8 mouse cellular contexts compared by ENCODE assay signal in the genomic region with DNA sequence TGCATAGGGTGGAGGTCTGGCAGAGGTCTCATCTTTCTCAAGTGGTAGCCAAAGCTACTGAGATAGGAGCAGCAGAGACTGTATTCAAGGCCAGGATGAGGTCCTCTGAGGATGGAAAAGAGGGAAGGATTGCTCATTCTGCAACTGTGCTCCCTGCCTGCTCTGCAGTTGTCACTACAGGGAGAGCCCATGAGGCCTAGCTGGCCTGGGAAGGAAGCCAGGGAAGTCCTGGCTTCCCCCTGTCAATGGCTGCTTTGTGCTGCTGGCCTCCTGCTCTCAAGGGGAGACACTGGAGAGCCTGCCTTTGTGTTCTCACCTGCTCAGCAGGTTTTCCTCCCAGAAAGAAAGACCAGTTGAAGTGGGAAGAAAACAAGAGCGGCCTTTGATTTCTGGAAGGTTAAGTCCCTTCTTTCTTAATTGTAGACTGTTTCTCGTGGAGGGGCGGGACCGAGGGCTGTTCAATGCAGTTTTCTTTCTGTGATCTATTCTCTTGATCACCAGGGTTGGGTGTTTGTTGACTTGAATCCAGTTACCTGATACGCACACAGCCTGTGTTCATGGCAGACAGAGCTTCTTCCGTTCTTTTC.
DNase-seq lines count a peak whose midpoint lies in the region; ATAC-seq and TF ChIP-seq lines count a peak whose summit lies in the region.

No protein-coding gene starts in this region.

- no peak overlapping the region for H3K4me3 ChIP-seq in kidney, embryonic 14.5 days (ENCODE audit: low read length)
- no peak overlapping the region for H3K4me3 ChIP-seq in heart, embryonic 10.5 days
- no peak overlapping the region for H3K4me3 ChIP-seq in layer of hippocampus, adult 2 months
- H3K4me3 ChIP-seq in stomach, embryonic 16.5 days (replicated peaks; ENCODE audit: low read length) = no peak overlapping the region

- peaks cover 15% of the 10 kb centered on the region; the same call in 1 of the 2 replicates for H3K4me1 ChIP-seq in kidney, embryonic 14.5 days (ENCODE audit: control insufficient read depth, insufficient read depth, low read length)
- H3K4me1 ChIP-seq in heart, embryonic 10.5 days = peaks cover 14% of the 10 kb centered on the region
- H3K4me1 ChIP-seq in stomach, embryonic 16.5 days (ENCODE audit: control insufficient read depth, insufficient read depth, low read length) = peaks cover 18% of the 10 kb centered on the region

- H3K27me3 ChIP-seq in kidney, embryonic 14.5 days (ENCODE audit: control insufficient read depth, insufficient read depth, low read length) = no peaks in the 10 kb centered on the region
- H3K27me3 ChIP-seq in heart, embryonic 10.5 days (ENCODE audit: insufficient read depth, poor library complexity, severe bottlenecking) = no peaks in the 10 kb centered on the region
- no peaks in the 10 kb centered on the region for H3K27me3 ChIP-seq in stomach, embryonic 16.5 days (ENCODE audit: control insufficient read depth, insufficient read depth, low read length)

- WGBS in kidney, embryonic 14.5 days = 61% methylated on average over 6 of the region's 6 CpGs
- 77% methylated on average over 6 of the region's 6 CpGs for WGBS in heart, embryonic 10.5 days
- WGBS in stomach, embryonic 16.5 days = 67% methylated on average over 6 of the region's 6 CpGs

- no peak overlapping the region for H3K9ac ChIP-seq in kidney, embryonic 14.5 days (ENCODE audit: low read depth, low read length)
- no peak overlapping the region for H3K9ac ChIP-seq in stomach, embryonic 16.5 days (ENCODE audit: low read length)

- no peak for DNase-seq in kidney, adult 8-10 months
- DNase-seq in cerebellum, adult 9-11 months = peak; percentile 9
- peak; percentile 72 for DNase-seq in heart, embryonic 10.5 days (ENCODE audit: low spot score)
- peak; percentile 16 to 21 for DNase-seq in layer of hippocampus, adult 2 months (ENCODE audit: low spot score in 2 of 2)
- no peak for DNase-seq in thymus, postnatal 36 days
- no peak for DNase-seq in spleen, postnatal 14 days (ENCODE audit: low spot score in 2 of 2)

- no peak overlapping the region for H3K4me2 ChIP-seq in kidney, embryonic 14.5 days (replicated peaks; ENCODE audit: low read depth, low read length)
- no peak overlapping the region for H3K4me2 ChIP-seq in stomach, embryonic 16.5 days (ENCODE audit: low read depth, low read length)

- no peak for TF ChIP-seq CTCF in layer of hippocampus, adult 2 months (conservative IDR thresholded peaks at IDR 0.05)

- H3K9me3 ChIP-seq in kidney, embryonic 14.5 days (ENCODE audit: control insufficient read depth, low read length) = no peaks in the 10 kb centered on the region
- H3K9me3 ChIP-seq in heart, embryonic 10.5 days = no peaks in the 10 kb centered on the region
- H3K9me3 ChIP-seq in stomach, embryonic 16.5 days (replicated peaks; ENCODE audit: control insufficient read depth, low read length) = no peaks in the 10 kb centered on the region

- peak overlapping the region; percentile 53 for H3K27ac ChIP-seq in kidney, embryonic 14.5 days (ENCODE audit: low read depth, low read length)
- peak overlapping the region; percentile 49; the same call in 1 of the 2 replicates for H3K27ac ChIP-seq in heart, embryonic 10.5 days
- peak overlapping the region; percentile 59; the same call in 1 of the 2 replicates for H3K27ac ChIP-seq in layer of hippocampus, adult 2 months
- H3K27ac ChIP-seq in stomach, embryonic 16.5 days (ENCODE audit: low read length) = peak overlapping the region; percentile 61

- ATAC-seq in kidney, embryonic 14.5 days (ENCODE audit: low FRiP score, low TSS enrichment) = peak; percentile 30; the same call in 1 of the 2 replicates
- peak; percentile 59; the same call in 1 of the 2 replicates for ATAC-seq in stomach, embryonic 16.5 days (ENCODE audit: insufficient read depth, low FRiP score)

- H3K36me3 ChIP-seq in kidney, embryonic 14.5 days (ENCODE audit: control insufficient read depth, insufficient read depth, low read length) = no peaks in the 10 kb centered on the region
- H3K36me3 ChIP-seq in heart, embryonic 10.5 days = no peaks in the 10 kb centered on the region
- H3K36me3 ChIP-seq in stomach, embryonic 16.5 days (ENCODE audit: control insufficient read depth, insufficient read depth, low read length) = no peaks in the 10 kb centered on the region

Comparison
In these comparisons a context has a peak if more than half of its experiments do, and no peak if none do; other contexts are left out.
1. DNase-seq: peak in cerebellum, adult 9-11 months (single experiment), heart, embryonic 10.5 days (single experiment) and layer of hippocampus, adult 2 months (2 of 2); none in kidney, adult 8-10 months (0 of 2), thymus, postnatal 36 days (0 of 2) and spleen, postnatal 14 days (0 of 2).
2. Peak in every context shown above with its lines, with median percentiles within 50 percentile points of each other: H3K27ac ChIP-seq.